Mouse (Mus musculus): Measurements from ENCODE around the gene Rnase12. TPM values are rescaled to one million over a fixed set of nuclear protein-coding genes. Genes with fewer than 3 reads are reported as not detected.

The Rnase12 gene
- polyA plus RNA-seq, 1 experiment = not detected

DNA sequence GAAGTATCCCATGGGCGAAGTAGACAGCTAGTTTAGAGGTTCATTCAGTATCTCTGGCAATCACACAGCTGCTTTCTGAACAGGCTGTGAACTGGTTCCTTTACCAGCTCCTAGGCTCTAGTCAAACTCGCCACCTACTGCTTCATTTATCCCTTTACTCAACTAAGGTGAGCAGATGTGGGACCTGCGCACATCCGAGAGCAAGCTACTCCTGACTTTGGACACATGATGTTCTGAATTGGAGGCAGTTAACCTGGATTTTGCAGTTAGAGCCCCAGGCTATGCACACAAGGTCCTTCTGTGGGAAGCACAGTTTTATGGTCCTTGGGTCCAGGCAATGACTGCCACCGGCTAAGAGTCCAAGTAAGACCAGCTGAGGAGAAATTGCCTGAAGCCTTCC lies 3.3 kb upstream of the Rnase12 start:
- no peak for TF ChIP-seq E2F4 (IDR thresholded peaks at IDR 0.05; ENCODE audit: insufficient read depth)
- TF ChIP-seq SRF (IDR thresholded peaks at IDR 0.05; ENCODE audit: control insufficient read depth, insufficient read length, low read depth) = no peak
- no peak for TF ChIP-seq TCF3 (IDR thresholded peaks at IDR 0.05; ENCODE audit: insufficient read length, low read depth)
- TF ChIP-seq POLR2AphosphoS2 (IDR thresholded peaks at IDR 0.05; ENCODE audit: insufficient read length, low read depth) = no peak
- no peak for TF ChIP-seq USF1 (IDR thresholded peaks at IDR 0.05; ENCODE audit: low read depth)
- no peak for TF ChIP-seq CEBPB (IDR thresholded peaks at IDR 0.05; ENCODE audit: insufficient read depth, poor library complexity, severe bottlenecking)
- TF ChIP-seq POLR2A (IDR thresholded peaks at IDR 0.05; ENCODE audit: insufficient read length, low read depth) = no peak
- TF ChIP-seq TCF12 (IDR thresholded peaks at IDR 0.05; ENCODE audit: insufficient read depth, poor library complexity, severe bottlenecking) = no peak
- TF ChIP-seq MYOG (IDR thresholded peaks at IDR 0.05; ENCODE audit: control insufficient read depth in 1 of 3, insufficient read depth in 1 of 3, insufficient read length in 2 of 3, low read depth in 2 of 3) = no peak
- TF ChIP-seq MYOD1 (IDR thresholded peaks at IDR 0.05; ENCODE audit: control insufficient read depth in 1 of 3, insufficient read length in 2 of 3, low read depth in 2 of 3) = no peak
- TF ChIP-seq REST (IDR thresholded peaks at IDR 0.05; ENCODE audit: insufficient read depth, insufficient read length) = no peak
- TF ChIP-seq MAX (IDR thresholded peaks at IDR 0.05; ENCODE audit: low read depth) = no peak
- H3K79me2 ChIP-seq (ENCODE audit: control insufficient read depth, insufficient read depth) = no peaks in the 10 kb centered on the region

DNA sequence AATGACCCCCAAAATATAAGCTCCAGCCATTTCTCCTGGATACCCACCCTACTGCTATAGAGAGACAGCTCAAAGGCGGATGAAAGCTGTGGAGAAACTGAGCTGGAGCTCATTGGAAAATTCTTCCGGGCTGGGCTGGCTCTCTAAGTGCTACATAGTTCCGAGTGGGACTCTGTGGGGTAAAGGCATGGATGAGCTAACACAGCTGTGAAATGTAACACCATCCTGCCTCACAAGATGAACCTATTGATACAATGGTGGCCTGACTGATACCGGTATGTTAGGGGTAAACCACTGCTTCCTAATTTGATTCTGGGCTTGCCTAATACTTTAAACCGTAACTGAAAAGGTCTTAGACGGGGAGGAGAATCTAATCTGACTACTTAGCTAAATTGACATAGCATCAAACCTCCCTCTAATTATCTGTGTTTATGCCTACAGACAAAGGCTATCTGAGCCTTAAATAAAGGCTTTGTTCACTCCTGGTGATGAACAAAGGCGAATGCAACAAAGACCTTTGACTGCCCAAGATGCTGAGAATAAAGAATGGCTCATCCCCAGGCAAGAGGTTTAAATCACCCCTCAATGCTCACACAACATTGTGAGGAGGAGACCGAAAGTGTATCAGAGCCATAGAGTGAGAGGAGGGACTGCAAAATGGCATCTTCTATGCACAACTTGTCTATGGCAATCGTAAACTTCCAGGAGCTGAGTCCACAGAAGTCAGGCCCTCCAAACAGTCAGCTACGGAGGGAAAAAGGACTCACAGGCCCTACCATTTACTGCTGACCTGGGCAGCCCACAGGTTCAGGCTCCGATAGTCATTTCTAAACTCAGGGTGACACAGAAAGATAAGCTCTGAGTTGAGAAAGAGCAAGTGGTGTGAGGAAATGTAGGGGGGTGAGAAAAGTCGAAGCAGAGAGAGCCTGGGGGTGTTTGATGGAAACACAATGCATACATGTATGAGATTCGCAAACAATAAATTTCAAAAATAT lies 2.9 kb downstream of the Rnase12 start:
- no peak for TF ChIP-seq USF1 (IDR thresholded peaks at IDR 0.05; ENCODE audit: low read depth)
- H3K79me2 ChIP-seq (ENCODE audit: control insufficient read depth, insufficient read depth) = no peaks in the 10 kb centered on the region
- H3K4me2 ChIP-seq (ENCODE audit: low read depth) = no peak overlapping the region
- no peaks in the 10 kb centered on the region for H3K36me3 ChIP-seq (ENCODE audit: control insufficient read depth, insufficient read depth)
- no peaks in the 10 kb centered on the region for H3K27me3 ChIP-seq (ENCODE audit: control insufficient read depth, insufficient read depth, insufficient read length)
- H3K4me3 ChIP-seq = no peak overlapping the region
- H3ac ChIP-seq (ENCODE audit: control insufficient read depth, insufficient read length) = no peak overlapping the region

More for the DNA sequence above, 3.3 kb upstream of the Rnase12 start:
- Histone ChIP-seq H3K4me2 (ENCODE audit: low read depth) (no peak overlapping the region), H3K4me3 (no peak overlapping the region), H3K36me3 (ENCODE audit: control insufficient read depth, insufficient read depth) (no peaks in the 10 kb centered on the region), H3ac (ENCODE audit: control insufficient read depth, insufficient read length) (no peak overlapping the region), H3K27me3 (ENCODE audit: control insufficient read depth, insufficient read depth, insufficient read length) (no peaks in the 10 kb centered on the region)

DNA sequence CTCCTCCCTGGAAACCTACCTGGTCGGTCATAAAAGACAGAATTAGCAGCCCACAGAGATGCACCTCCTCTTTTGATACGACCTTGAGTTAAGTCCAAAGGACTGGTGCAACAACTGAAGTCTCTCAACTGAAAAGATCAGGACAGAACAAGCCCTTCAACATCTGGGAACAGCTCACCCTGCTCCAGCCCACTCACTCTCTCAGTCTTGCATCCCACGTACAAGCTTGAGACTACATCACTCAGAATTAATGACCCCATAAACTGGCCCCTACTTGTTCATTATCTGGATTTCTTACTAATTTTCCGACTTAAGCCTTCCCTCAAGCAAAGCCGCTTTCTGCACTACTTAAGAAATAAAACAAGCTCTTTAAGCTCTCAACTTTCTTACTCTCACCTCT lies 4.3 kb downstream of the Rnase12 start:
- no peaks in the 10 kb centered on the region for H3K27me3 ChIP-seq (ENCODE audit: control insufficient read depth, insufficient read depth, insufficient read length)
- no peak overlapping the region for H3ac ChIP-seq (ENCODE audit: control insufficient read depth, insufficient read length)
- no peaks in the 10 kb centered on the region for H3K36me3 ChIP-seq (ENCODE audit: control insufficient read depth, insufficient read depth)
- H3K79me2 ChIP-seq (ENCODE audit: control insufficient read depth, insufficient read depth) = no peaks in the 10 kb centered on the region
- no peak overlapping the region for H3K4me2 ChIP-seq (ENCODE audit: low read depth)
- no peak overlapping the region for H3K4me3 ChIP-seq
- TF ChIP-seq MAX (IDR thresholded peaks at IDR 0.05; ENCODE audit: low read depth) (no peak), TCF3 (IDR thresholded peaks at IDR 0.05; ENCODE audit: insufficient read length, low read depth) (no peak), REST (IDR thresholded peaks at IDR 0.05; ENCODE audit: insufficient read depth, insufficient read length) (no peak), CEBPB (IDR thresholded peaks at IDR 0.05; ENCODE audit: insufficient read depth, poor library complexity, severe bottlenecking) (no peak)

GRCm38 (mm10) chr14:51051941-51052340 lies 5.5 kb downstream of the Rnase12 start:
- Histone ChIP-seq H3ac (ENCODE audit: control insufficient read depth, insufficient read length) (no peak overlapping the region), H3K4me3 (no peak overlapping the region), H3K36me3 (ENCODE audit: control insufficient read depth, insufficient read depth) (no peaks in the 10 kb centered on the region), H3K27me3 (ENCODE audit: control insufficient read depth, insufficient read depth, insufficient read length) (no peaks in the 10 kb centered on the region), H3K79me2 (ENCODE audit: control insufficient read depth, insufficient read depth) (no peaks in the 10 kb centered on the region), H3K4me2 (ENCODE audit: low read depth) (no peak overlapping the region)
- TF ChIP-seq TCF3 (IDR thresholded peaks at IDR 0.05; ENCODE audit: insufficient read length, low read depth) (no peak), POLR2AphosphoS2 (IDR thresholded peaks at IDR 0.05; ENCODE audit: insufficient read length, low read depth) (no peak), E2F4 (IDR thresholded peaks at IDR 0.05; ENCODE audit: insufficient read depth) (no peak), MAX (IDR thresholded peaks at IDR 0.05; ENCODE audit: low read depth) (no peak)

- Histone ChIP-seq H3K36me3 (ENCODE audit: control insufficient read depth, insufficient read depth) (no peaks in the 10 kb centered on the region), H3K4me3 (no peak within 1 kb of the TSS), H3K27me3 (ENCODE audit: control insufficient read depth, insufficient read depth, insufficient read length) (no peaks in the 10 kb centered on the region), H3K79me2 (ENCODE audit: control insufficient read depth, insufficient read depth) (no peaks in the 10 kb centered on the region), H3K4me2 (ENCODE audit: low read depth) (no peak within 1 kb of the TSS), H3ac (ENCODE audit: control insufficient read depth, insufficient read length) (no peak within 1 kb of the TSS)
- TF ChIP-seq TCF3 (IDR thresholded peaks at IDR 0.05; ENCODE audit: insufficient read length, low read depth) (no peak), POLR2A (IDR thresholded peaks at IDR 0.05; ENCODE audit: insufficient read length, low read depth) (no peak), MYOG (IDR thresholded peaks at IDR 0.05; ENCODE audit: control insufficient read depth in 1 of 3, insufficient read depth in 1 of 3, insufficient read length in 2 of 3, low read depth in 2 of 3) (no peak), POLR2AphosphoS2 (IDR thresholded peaks at IDR 0.05; ENCODE audit: insufficient read length, low read depth) (no peak), USF1 (IDR thresholded peaks at IDR 0.05; ENCODE audit: low read depth) (no peak), CEBPB (IDR thresholded peaks at IDR 0.05; ENCODE audit: insufficient read depth, poor library complexity, severe bottlenecking) (no peak), MYOD1 (IDR thresholded peaks at IDR 0.05; ENCODE audit: control insufficient read depth in 1 of 3, insufficient read length in 2 of 3, low read depth in 2 of 3) (no peak), SRF (IDR thresholded peaks at IDR 0.05; ENCODE audit: control insufficient read depth, insufficient read length, low read depth) (no peak), MAX (IDR thresholded peaks at IDR 0.05; ENCODE audit: low read depth) (no peak), TCF12 (IDR thresholded peaks at IDR 0.05; ENCODE audit: insufficient read depth, poor library complexity, severe bottlenecking) (no peak), REST (IDR thresholded peaks at IDR 0.05; ENCODE audit: insufficient read depth, insufficient read length) (no peak), E2F4 (IDR thresholded peaks at IDR 0.05; ENCODE audit: insufficient read depth) (no peak)
These were observed 7.4 kb downstream of the Rnase12 start, which contains the start of gene Rnase11 for GRCm38 (mm10) chr14:51050063-51050462. Gene Rnase11, minus strand, starts transcription at chr14:51050163.
